Mouse (Mus musculus) hindbrain, embryonic 11.5 days (tissue): ENCODE measurements around the gene Plk2. TPM values are rescaled to one million over a fixed set of nuclear protein-coding genes. Genes with fewer than 3 reads are reported as not detected.
"Not testable (repeated sequence)": the region's sequence is repeated elsewhere in the genome, so short reads cannot be mapped to it uniquely, and the experiment has no call there.

Source experiments
- ATAC-seq: fragments of 200-750 bp; cut with Nextera tagmentation; 2 replicates; pipeline ENCODE4 v1.8.0; 2017; ENCODE audit warnings: mild to moderate bottlenecking, moderate TSS enrichment, moderate library complexity; ENCODE audit not compliant: low FRiP score
- DNase-seq: peaks from one replicate; pipeline ENCODE4 v3.0.0-alpha.2; 2015; ENCODE audit warnings: low spot score
- H3K27ac ChIP-seq: fragments of 300-500 bp; sonication (generic); 2 replicates; pipeline ENCODE4 v1.5.1; 2014; ENCODE audit warnings: mild to moderate bottlenecking, low read depth, low read length
- H3K27me3 ChIP-seq: fragments of 300-500 bp; sonication (generic); 2 replicates; pipeline ENCODE4 v1.6.1; 2014; ENCODE audit warnings: mild to moderate bottlenecking, low read length, moderate library complexity, mixed read lengths; ENCODE audit not compliant: control insufficient read depth, insufficient read depth
- H3K36me3 ChIP-seq: fragments of 300-500 bp; sonication (generic); 2 replicates; pipeline ENCODE4 v1.6.1; 2014; ENCODE audit warnings: mild to moderate bottlenecking, low read length, moderate library complexity, mixed read lengths; ENCODE audit not compliant: control insufficient read depth, insufficient read depth
- H3K4me1 ChIP-seq: fragments of 300-500 bp; sonication (generic); replicated peaks from 2 replicates; pipeline ENCODE4 v1.6.1; 2014; ENCODE audit warnings: low read length, mixed read lengths; ENCODE audit not compliant: control insufficient read depth, insufficient read depth
- H3K4me2 ChIP-seq: fragments of 300-500 bp; sonication (generic); replicated peaks from 2 replicates; pipeline ENCODE4 v1.6.1; 2014; ENCODE audit warnings: mild to moderate bottlenecking, low read depth, low read length
- H3K4me3 ChIP-seq: fragments of 300-500 bp; sonication (generic); 2 replicates; pipeline ENCODE4 v1.5.1; 2014; ENCODE audit warnings: low read depth, low read length
- H3K9ac ChIP-seq: fragments of 300-500 bp; sonication (generic); 2 replicates; pipeline ENCODE4 v1.6.1; 2014; ENCODE audit warnings: low read depth, low read length
- H3K9me3 ChIP-seq: fragments of 300-500 bp; sonication (generic); 2 replicates; pipeline ENCODE4 v1.6.1; 2016; ENCODE audit warnings: low read length; ENCODE audit not compliant: control insufficient read depth
- WGBS: fragments of 180-500 bp; shearing (Covaris S2); extraction: QIAGEN DNeasy Blood & Tissue Kit; methylation state at CpG from one replicate; pipeline ENCODE4 v1.1.7; 2014; 5-methylcytosine and 5-hydroxymethylcytosine counted together
- polyA plus RNA-seq: library from polyadenylated mRNA; unstranded; fragments of >200 nt; fragmentation: Nextera tagmentation; extraction: Ambion mirVana; gene quantifications from 2 replicates; pipeline ENCODE4 v1.2.1, GENCODE M21; 2014

The Plk2 gene
- polyA plus RNA-seq, result 103 and 108 TPM in 2 replicates

- Histone ChIP-seq H3K4me2 (peak within 1 kb of the TSS; percentile 77), H3K27me3 (no peaks in the 10 kb centered on the region), H3K9me3 (no peaks in the 10 kb centered on the region), H3K27ac (peak within 1 kb of the TSS; percentile 48; the same call in 1 of the 2 replicates), H3K36me3 (peaks cover 6% of the 10 kb centered on the region; the same call in 1 of the 2 replicates), H3K4me3 (peak within 1 kb of the TSS; percentile 65), H3K9ac (peak within 1 kb of the TSS; percentile 72), H3K4me1 (no peaks in the 10 kb centered on the region)
- ATAC-seq, result peak; percentile 97
- peak; percentile 93 for DNase-seq
- under 1% methylated on average over 71 of the region's 71 CpGs for WGBS
These were observed at the start of gene Plk2 for GRCm38 (mm10) chr13:110394291-110395178. Gene Plk2, plus strand, starts transcription at chr13:110395046.

- H3K4me3 ChIP-seq, result no peak overlapping the region
- H3K36me3 ChIP-seq, result no peaks in the 10 kb centered on the region
- H3K4me1 ChIP-seq, result no peaks in the 10 kb centered on the region
- no peak overlapping the region for H3K9ac ChIP-seq
- no peaks in the 10 kb centered on the region for H3K9me3 ChIP-seq
- 36% methylated on average over 7 of the region's 7 CpGs for WGBS
- no peak overlapping the region for H3K27ac ChIP-seq
- no peak overlapping the region for H3K4me2 ChIP-seq
- H3K27me3 ChIP-seq, result no peaks in the 10 kb centered on the region
- DNase-seq (peak; percentile 52), ATAC-seq (peak; percentile 45; the same call in 1 of the 2 replicates)
These were observed 48.1 kb upstream of the Plk2 start for GRCm38 (mm10) chr13:110346707-110347106.

GRCm38 (mm10) chr13:110351051-110351450 lies 43.8 kb upstream of the Plk2 start:
- DNase-seq, result no peak
- no peak overlapping the region for H3K27ac ChIP-seq
- H3K9ac ChIP-seq, result no peak overlapping the region
- no peaks in the 10 kb centered on the region for H3K4me1 ChIP-seq
- no peaks in the 10 kb centered on the region for H3K9me3 ChIP-seq
- no peak for ATAC-seq
- H3K36me3 ChIP-seq, result no peaks in the 10 kb centered on the region
- 92% methylated on average over 6 of the region's 6 CpGs for WGBS
- H3K27me3 ChIP-seq, result no peaks in the 10 kb centered on the region
- no peak overlapping the region for H3K4me2 ChIP-seq
- H3K4me3 ChIP-seq, result no peak overlapping the region

- Histone ChIP-seq H3K9ac (no peak within 1 kb of the TSS), H3K27ac (no peak within 1 kb of the TSS), H3K27me3 (no peaks in the 10 kb centered on the region), H3K36me3 (no peaks in the 10 kb centered on the region), H3K4me2 (no peak within 1 kb of the TSS), H3K4me3 (no peak within 1 kb of the TSS), H3K9me3 (no peaks in the 10 kb centered on the region), H3K4me1 (no peaks in the 10 kb centered on the region)
- DNase-seq (no peak), ATAC-seq (no peak)
- 80% methylated on average over 2 of the region's 2 CpGs for WGBS
These were observed 37.9 kb upstream of the Plk2 start, which contains the start of gene Gapt for GRCm38 (mm10) chr13:110356941-110357340. Gene Gapt, minus strand, starts transcription at chr13:110357199.

- no peak overlapping the region for H3K4me2 ChIP-seq
- no peak for ATAC-seq
- no peak for DNase-seq
- no peak overlapping the region for H3K27ac ChIP-seq
- H3K36me3 ChIP-seq, result no peaks in the 10 kb centered on the region
- no peaks in the 10 kb centered on the region for H3K27me3 ChIP-seq
- H3K4me1 ChIP-seq, result no peaks in the 10 kb centered on the region
- H3K9ac ChIP-seq, result no peak overlapping the region
- H3K9me3 ChIP-seq, result no peaks in the 10 kb centered on the region
- WGBS, result 88% methylated on average over 6 of the region's 6 CpGs
- H3K4me3 ChIP-seq, result no peak overlapping the region
These were observed 31.1 kb upstream of the Plk2 start for GRCm38 (mm10) chr13:110363722-110364121.

- no peaks in the 10 kb centered on the region for H3K4me1 ChIP-seq
- H3K36me3 ChIP-seq, result no peaks in the 10 kb centered on the region
- H3K4me2 ChIP-seq, result no peak overlapping the region
- no peaks in the 10 kb centered on the region for H3K9me3 ChIP-seq
- ATAC-seq (no peak), DNase-seq (no peak)
- no peak overlapping the region for H3K9ac ChIP-seq
- 91% methylated on average over 3 of the region's 3 CpGs for WGBS
- no peaks in the 10 kb centered on the region for H3K27me3 ChIP-seq
- no peak overlapping the region for H3K27ac ChIP-seq
- no peak overlapping the region for H3K4me3 ChIP-seq
These were observed 28.4 kb upstream of the Plk2 start for GRCm38 (mm10) chr13:110366477-110366876.

- no peak for DNase-seq
- Histone ChIP-seq H3K27me3 (no peaks in the 10 kb centered on the region), H3K4me2 (no peak overlapping the region), H3K9me3 (no peaks in the 10 kb centered on the region), H3K36me3 (no peaks in the 10 kb centered on the region), H3K9ac (no peak overlapping the region), H3K27ac (no peak overlapping the region), H3K4me1 (no peaks in the 10 kb centered on the region), H3K4me3 (no peak overlapping the region)
- 92% methylated on average over 3 of the region's 3 CpGs for WGBS
- ATAC-seq, result no peak
These were observed 26.8 kb upstream of the Plk2 start for GRCm38 (mm10) chr13:110367961-110368555.

GRCm38 (mm10) chr13:110368556-110369040 lies 26.2 kb upstream of the Plk2 start:
- H3K9me3 ChIP-seq, H3K4me1 ChIP-seq, H3K4me3 ChIP-seq, H3K27ac ChIP-seq, H3K4me2 ChIP-seq, H3K27me3 ChIP-seq, H3K9ac ChIP-seq, H3K36me3 ChIP-seq: not testable (repeated sequence)
- peak; percentile 50 for DNase-seq
- WGBS, result 58% methylated on average over 6 of the region's 6 CpGs
- peak; percentile 75; the same call in 1 of the 2 replicates for ATAC-seq
